Mouse (Mus musculus) T-helper 17 cell (primary cell): ENCODE data around the gene Gm20388.

Experiments used
- in situ Hi-C, 2 experiments: fragments of 300-600 bp; cut with MboI, MseI; formaldehyde crosslinking; loops; 1 replicate in 1 of 2; 2 replicates in 1 of 2; pipeline ENCODE4 v1.15.1; 2025; ENCODE audit warnings: high pct_unique_total_duplicates in 2 of 2

Gm20388 gene

DNA sequence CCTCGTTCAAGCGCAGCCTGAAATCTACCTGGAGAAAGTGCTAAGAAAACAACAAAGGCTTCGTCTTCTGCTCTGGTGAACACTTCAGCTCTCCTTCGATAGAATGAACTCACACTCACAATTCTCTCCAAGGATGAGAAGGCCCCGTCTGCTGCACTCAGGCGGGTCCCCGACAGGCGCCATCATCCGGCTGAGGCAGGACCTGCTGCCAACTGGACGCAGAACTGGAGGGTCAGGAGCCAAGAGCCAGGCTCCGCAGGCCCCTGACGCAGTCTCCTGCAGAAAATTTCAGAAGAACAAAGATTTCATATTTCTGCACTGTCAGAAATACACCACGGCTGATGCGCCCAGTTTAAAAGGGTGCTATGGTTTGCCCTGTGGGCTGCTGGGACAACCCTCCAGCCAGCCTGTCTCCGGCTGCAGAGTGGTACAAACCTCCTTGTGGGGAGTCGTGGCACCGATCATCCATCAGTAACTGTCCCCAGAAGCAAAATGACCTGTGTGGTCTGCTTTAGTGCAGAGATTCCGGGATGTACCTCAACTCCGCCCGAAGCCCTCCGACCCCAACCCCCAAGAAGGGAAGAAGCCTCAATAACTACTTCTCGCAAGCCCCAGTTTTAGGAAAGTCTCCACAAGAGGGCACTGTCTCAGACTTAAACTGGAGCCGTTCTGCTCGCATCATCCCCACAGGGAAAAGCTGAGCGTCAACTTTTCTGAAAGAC, 3732.8 kb downstream of the Gm20388 start:
- in situ Hi-C loops = no loop called here

DNA sequence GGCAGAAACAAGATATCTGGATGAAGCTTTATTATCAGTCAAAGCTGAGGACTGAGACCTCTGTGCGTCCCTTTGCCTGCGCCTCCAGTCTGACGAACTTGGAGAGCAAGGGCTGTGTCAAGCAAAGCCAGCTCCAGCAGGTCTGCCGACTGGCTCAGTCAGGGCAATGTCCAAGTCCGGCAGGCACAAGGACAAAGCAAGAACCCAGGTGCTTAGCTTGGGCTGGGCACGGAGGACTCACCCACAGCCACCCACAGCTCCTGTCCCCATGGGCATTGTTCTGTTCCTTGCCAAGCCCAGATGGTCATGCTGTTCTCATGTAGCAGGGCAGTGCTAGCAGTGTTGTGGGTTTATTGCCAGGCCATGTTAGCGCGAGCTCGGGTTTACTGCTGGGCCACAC, 3734.6 kb downstream of the Gm20388 start:
- in situ Hi-C loops = no loop called here

DNA sequence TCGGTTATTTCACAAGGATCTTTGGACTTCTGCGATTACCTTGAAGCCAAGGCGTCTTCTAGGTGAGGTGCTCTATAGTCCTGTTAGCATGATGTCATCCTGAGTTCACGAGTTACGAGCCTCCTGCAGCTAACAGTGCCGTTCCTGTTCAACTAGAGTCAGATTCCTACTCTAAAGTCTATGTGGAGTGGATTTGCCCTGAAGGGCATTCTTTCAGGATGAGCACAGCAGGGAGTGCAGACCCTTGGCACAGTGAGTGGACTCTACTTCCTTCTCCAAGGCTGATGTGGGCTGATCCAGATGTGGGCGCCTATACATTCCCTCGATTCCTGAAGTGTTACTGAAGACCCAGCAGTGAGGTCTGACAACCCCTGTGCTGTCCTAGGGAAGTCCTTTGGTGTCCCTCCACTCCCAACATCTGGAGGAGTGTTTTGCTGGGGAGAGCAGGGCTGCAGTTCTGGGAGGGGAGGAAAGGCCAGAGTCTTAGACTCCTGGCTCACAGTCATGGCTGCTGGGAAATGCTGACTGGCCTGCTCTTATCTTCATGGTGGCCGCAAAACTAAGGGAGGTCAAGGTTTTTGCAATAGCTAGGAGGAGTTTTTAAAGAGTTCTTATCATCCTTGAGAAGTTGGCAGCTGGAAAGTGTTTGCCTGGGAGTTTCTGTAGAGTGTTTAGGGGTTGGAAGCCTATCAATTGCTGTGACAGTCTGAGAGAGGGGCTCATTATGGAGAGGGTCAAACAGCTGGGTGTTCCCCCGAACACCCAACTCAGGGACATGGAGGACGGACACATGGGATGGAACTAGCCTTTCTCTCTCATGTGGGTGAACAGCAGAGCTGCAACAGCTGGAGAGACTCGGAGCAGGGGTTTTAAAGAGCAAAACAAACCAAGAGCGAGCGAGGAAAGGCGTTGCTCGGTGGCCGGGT, 3737.9 kb downstream of the Gm20388 start:
- in situ Hi-C loops = no loop called here

DNA sequence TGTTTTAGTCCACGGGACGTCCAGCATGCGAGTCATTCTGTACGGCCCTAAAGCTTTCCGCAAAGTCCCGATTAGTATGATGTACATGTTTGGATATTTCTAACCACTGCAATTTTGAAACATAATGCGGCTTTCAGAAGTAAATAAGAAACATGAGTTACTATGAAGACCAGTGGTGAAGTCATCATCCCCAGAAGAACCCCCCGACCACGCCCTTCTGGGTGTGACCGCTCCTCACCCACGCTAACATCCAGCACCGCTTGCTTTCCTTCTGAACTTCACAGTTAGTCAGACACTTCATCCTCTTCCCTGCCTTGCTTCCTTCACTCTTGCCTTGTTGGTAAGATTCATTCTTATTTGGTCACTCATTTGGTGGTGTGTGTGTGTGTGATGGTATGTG, 3738.8 kb downstream of the Gm20388 start:
- in situ Hi-C loops = no loop called here

DNA sequence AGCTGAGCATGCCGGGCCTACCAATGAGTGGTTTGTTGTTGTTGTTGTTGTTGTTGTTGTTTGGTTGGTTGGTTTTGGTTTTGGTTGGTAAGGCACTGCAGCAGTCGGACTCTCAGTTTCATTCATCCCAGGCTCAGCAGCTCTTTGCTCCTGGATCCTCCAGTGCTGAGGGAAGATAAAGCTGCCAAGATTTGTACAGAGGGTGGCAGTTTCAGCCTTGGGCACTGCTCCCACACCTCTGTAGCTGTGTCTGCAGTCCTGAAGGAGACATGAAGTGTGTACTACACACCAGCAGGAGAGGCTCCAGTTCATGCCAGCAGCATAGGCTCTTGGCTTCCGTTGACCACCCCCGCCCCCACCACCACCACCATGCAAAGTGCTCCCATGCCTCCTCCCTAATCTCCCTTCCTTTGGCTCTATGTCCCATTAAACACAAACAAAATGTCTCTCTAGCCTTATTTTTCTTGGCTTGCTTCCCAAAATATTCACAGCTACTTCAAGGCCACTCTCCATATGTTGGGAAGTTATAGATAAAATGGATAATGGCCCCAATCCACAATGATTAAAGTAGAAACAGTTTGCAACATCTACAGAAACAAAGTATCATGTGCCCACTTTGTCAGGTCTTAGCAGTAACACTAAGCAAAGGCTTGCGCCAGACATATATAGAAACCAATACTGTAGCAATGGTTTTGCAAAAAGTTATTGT, 3740.9 kb downstream of the Gm20388 start:
- in situ Hi-C loops = loop anchor here in 1 of 2 experiments (10.0 kb wide), 1 partner anchor 113 kb away; no protein-coding TSS in a partner anchor

DNA sequence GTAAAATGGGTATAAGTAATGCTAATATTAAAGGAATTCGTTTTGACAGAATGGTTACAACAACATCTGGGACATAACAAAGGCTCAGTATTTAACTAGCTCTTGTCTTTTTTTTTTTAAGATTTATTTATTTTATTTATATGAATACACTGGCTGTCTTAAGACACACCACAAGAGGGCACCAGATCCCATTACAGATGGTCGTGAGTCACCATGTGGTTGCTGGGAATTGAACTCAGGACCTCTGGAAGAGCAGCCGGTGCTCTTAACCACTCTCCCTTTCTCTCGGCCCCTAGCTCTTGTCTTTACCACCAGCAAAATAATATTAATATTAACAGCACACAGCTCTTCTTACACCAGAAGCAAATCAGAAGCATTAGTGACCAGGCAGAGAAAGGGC, 3742.0 kb downstream of the Gm20388 start:
- in situ Hi-C loops = loop anchor here in 1 of 2 experiments (10.0 kb wide), 1 partner anchor 112 kb away; no protein-coding TSS in a partner anchor

DNA sequence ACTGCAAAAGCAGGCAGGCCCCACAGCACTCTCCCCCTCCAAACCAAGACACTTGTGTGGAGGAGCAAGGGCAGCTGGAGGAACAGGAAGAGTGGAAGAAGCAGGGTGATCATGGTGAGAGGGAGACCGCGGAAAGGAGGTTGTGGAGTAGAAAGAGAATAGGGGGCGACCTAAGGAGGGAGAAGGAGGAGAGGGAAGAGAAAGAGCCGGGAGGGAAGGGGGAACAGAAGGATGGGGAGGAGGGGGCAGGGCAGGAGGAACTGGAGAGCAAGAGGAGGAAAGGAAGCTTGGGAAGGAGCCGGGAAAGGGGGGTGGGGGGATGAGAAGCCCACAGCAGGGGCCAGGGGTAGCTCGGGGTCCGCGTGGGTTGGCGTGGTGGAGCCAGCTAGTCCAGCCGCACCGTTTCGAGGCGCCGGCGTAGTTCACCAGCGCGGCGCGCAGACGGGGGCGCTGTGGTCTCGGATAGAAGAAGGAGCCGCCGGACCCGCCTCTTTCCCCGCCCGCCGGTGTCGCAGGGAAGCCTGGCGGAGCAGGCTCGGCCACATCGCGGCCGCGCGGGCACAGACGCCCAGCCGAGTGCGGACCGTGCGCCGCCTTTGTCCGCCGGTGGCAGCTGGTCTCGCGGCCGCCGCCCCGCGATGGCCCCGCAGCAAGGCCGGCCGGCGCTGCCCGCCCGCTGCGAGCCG, 3742.8 kb downstream of the Gm20388 start, which contains the start of gene Rhou:
TSS of gene Rhou (plus strand) at position 622 of the 686 bp plus-strand sequence.
- in situ Hi-C loops = loop anchor here in 1 of 2 experiments (10.0 kb wide), 1 partner anchor 111 kb away; no protein-coding TSS in a partner anchor

DNA sequence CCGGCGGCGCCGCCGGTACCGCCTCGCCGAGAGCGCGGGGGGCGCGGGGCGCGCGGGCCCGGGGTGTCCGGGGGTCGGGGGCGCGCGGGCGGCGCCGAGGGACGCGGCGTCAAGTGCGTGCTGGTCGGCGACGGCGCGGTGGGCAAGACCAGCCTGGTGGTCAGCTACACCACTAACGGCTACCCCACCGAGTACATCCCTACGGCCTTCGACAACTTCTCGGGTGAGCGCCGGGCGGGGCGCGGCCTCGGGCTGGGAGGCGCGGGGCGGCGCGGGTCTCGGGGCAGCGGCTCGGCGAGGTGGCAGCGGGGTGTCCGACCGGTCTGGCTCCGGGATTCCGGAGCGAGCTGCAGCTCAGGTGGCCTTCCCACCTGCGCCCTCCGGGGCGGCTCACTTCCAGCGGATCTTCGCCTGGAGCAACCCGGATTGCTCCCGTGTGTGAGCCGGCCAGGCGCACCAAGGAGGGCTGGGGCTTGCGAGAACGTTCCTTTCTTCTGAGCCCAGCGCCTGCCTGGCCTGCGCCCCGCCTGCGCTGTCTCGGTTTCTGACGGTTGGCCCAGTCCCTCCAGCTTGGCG, 3743.4 kb downstream of the Gm20388 start:
- in situ Hi-C loops = loop anchor here in 1 of 2 experiments (10.0 kb wide), 1 partner anchor 111 kb away; no protein-coding TSS in a partner anchor

DNA sequence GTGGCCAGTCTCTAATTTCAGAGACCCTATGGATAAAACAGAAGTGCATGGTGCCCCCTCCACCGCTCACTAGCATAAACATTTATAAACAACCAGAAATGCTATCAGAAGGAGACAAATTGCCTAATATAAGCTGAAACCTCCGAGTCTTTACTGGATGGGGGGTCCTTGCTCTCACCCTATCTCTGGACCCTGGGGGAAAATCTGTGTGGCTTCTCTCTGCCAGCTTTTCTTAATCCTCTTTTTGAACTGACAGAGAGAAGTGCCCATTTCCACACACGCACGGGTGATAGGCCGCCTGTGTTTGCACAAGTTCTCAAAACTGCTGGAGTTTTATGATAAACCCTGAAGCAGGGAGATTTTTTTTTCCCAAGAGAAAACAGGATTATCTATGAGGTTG, 3744.1 kb downstream of the Gm20388 start:
- in situ Hi-C loops = loop anchor here in 1 of 2 experiments (10.0 kb wide), 1 partner anchor 110 kb away; no protein-coding TSS in a partner anchor

DNA sequence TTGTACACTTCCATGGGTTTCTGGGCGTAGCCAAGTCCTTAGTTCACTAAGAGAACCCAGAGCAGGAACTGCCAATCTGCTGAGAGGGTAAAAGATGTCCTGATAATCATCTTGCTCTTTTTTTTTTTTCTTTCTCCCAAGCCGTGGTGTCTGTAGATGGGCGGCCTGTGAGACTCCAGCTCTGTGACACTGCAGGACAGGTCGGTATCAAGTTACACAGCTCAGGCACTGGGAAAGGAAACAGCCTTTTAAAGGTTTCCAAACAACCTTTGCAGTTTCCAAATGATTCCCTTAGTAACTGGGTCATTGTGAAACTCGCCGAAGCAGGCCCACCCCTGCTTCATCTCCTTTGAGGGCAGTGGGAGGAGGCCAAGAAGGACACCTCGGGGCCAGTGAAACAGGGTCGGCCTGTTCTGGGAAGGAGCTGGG, 3744.7 kb downstream of the Gm20388 start:
- in situ Hi-C loops = loop anchor here in 1 of 2 experiments (10.0 kb wide), 1 partner anchor 109 kb away; no protein-coding TSS in a partner anchor

DNA sequence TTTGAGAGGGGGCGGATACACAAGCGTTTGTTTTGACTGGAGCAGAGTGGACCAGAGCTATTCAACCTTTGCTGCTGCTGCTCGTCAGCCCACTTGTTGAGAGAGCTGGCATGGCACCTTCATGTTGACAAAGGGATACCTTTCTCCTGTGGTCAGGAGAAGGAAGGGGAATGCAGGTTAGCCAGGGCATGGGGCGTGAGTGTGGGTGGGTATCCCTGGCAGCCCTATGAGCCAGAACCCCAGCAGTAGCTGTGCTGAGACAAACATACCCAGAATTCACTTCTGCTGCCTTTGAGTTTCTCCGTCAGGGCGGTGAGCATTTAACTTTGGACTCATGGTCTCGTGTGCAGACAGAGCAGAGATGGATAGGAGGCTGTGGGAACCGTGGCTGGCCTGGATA, 3747.2 kb downstream of the Gm20388 start:
- in situ Hi-C loops = loop anchor here in 1 of 2 experiments (10.0 kb wide), 1 partner anchor 107 kb away; no protein-coding TSS in a partner anchor

DNA sequence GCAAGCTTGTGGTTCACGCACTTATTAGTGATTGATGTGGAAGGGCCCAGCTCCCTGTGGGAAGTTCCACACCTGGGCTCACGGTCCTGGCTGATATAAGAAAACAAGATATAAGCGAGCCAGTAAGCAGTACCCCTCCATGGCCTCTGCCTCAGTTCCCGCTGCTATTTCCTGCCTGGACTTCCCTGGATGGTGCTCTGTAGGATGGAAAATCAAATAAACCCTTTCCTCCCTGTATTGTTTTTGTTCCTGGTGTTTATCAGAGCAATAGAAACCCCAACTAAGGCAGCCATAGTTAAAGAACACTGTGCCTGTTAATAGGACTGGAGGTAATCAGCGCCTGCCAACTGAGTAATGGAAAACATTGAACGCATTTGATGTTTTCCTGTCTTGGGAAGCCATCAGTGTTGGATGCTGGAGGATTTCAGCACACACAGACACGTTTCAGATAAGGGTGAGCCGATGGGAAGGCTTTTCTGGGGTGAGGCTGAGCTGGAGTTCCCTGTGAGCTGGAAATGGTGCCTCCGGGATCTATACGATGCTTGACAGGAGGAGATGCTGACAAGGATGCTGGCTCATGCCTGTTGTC, 3748.9 kb downstream of the Gm20388 start:
- in situ Hi-C loops = loop anchor here (5.0 to 10.0 kb wide), 2 partner anchors 105 to 118 kb away; no protein-coding TSS in a partner anchor

DNA sequence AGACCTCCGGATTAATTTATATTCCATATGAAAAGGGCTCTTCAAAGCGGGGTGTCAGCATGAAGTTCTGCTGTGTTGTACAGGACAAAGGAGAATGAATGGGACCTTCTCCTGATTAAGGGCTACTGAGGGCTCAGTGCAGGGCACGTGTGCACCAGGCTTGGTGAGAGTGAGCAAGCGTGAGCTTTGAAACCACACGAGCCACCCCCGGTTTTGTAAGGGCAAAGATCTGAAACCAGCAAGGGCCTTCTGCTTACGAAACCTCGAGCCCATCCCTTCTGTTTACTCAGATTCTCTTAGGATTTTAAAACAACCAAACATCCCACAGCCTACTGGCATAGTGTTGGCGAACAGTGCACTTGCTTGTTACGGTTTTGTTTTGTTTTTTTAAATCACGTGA, 3750.9 kb downstream of the Gm20388 start:
- in situ Hi-C loops = loop anchor here in 1 of 2 experiments (5.0 kb wide), 1 partner anchor 116 kb away; no protein-coding TSS in a partner anchor

DNA sequence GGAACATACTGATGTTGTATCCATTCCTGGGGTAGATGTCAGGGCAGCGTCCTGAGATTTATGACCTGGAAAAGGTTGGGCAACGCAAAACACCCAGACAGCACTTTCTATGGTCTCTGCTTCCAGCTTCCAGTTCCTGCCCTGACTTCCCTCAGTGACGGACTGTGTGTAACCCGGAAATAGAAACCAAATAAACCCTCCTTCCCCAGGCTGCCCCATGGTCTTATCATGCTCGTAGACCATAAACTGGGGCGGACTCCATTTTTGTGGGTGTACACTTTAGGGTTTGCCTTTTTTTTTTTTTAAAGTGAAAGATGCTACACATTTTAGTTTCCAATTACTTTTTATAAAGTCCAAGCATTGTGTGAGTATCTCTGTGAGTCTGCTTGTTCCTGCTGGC, 3754.9 kb downstream of the Gm20388 start:
- in situ Hi-C loops = no loop called here

DNA sequence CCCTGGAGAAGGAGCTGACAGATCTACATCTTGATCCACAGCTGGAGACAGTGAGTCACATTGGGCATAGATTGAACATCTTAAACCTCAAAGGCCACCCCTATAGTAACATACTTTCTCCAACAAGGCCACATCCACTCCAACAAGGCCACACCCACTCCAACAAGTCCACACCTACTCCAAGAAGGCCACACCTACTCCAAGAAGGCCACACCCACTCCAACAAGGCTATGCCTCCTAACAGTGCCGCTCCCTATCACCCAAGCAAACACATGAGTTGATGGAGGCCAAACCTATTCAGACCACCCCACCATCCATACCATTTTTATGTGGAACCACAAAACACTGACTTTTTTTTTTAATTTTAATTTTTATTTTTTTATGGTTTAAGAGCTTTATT, 3756.2 kb downstream of the Gm20388 start:
- in situ Hi-C loops = no loop called here

DNA sequence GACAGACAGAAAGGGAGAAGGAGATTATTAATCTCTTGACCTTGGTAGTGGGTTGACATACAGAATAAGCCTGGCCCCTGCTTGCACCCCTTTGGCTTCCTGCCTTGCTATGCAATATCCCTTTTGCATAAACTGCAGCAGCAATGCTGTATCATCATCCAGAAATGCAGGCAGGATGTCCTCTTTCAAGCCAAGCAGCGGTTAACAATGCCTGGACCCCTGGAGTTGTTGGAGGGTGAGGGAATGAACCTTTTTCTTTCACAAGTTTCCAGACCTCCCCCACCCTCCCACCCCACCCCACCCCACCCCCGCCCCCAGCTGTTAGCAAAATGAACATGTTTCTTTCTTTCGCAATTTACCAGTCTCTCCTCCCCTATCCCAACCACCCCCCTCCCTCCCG, 3758.0 kb downstream of the Gm20388 start:
- in situ Hi-C loops = no loop called here

DNA sequence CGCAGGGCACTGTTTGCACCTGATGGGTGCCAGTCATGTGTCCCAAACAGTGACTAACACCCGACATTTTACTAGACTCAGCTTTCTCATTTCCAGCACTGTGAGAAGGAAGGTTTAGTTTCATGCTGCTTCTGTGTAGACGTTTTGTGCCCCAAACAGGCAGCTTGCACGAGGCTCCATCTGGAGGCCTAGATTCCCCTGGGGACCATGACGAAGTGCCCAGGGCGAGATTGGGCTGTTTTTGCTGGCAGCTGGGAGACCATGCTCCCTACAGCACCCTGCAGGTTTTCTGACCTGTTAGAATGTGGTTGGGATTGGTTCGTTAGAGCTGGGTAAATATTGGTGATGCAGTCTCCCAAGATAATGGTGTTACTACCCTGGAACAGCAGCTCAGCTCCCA, 3760.1 kb downstream of the Gm20388 start:
- in situ Hi-C loops = no loop called here

DNA sequence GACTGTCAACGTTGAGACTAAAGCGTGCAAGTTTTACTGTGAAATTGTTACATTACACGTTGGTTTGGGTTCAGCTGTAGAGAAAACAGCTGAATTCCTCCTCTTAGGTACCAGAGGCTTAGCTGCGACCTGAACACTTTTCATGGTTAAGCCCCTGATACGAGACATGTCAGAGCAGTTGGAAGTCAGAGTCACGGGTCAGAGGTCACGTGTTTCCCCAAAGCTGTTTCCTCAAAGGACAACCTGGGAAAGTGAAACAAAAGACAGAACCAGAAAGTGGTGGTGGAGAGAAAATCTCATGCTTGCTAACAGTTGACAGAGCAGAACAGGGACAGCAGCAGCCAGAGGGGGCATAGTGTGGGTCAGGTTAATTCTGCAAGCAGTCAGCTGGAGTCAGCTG, 3760.8 kb downstream of the Gm20388 start:
- in situ Hi-C loops = no loop called here

DNA sequence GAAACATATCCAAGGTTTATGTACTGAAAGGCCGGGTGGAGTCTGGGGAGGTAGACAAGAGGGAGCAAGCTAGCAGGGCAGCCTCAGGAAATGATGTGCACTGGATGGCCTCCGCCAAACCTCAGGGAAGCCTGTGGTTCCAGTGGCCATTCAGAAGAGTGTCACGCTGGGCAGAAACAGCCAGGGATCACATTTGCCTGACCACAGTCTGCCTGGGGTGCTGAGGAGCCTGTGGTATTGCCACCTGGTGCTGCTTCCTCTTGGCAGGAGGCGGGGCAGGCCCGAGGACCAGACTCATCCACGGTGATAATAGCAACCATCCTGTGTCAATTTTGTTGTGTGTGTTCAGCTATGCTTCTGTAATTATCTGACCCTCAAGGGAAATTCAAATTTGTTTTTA, 3762.0 kb downstream of the Gm20388 start:
- in situ Hi-C loops = no loop called here

DNA sequence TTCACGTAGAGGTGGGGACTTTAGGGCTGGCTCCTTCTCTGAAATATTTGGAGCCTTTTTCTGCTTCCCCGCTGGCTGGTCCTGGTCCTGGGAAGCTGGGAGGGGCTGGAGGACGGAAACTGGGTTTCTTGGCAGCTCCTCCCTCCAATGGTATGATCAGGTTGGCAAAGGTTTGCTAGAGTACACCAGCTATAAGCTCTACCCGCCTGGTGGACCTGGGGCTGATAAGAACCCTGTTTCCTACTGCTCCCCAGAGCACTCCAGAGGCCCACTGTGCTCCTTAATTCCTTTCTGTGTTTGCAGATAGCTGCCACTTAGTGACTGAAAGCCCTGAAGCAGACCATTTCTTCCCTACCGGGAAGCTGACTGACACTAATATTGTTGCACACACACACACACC, 3765.0 kb downstream of the Gm20388 start:
- in situ Hi-C loops = loop anchor here in 1 of 2 experiments (25.0 kb wide), 1 partner anchor 1588 kb away; no protein-coding TSS in a partner anchor
